Comparison of ENCODE assay signal across 10 mouse cellular contexts in genomic region chr14:7937052-7937630, GRCm38 (mm10). TPM values are rescaled to one million over a fixed set of nuclear protein-coding genes. Genes with fewer than 3 reads are reported as not detected.
A peak's percentile ranks its signal among the peaks of the same experiment; 100 is the strongest.
DNase-seq lines count a peak whose midpoint lies in the region; ATAC-seq and TF ChIP-seq lines count a peak whose summit lies in the region.
"Had no signal": no experiment of that assay in that cellular context is flagged by ENCODE, and none has a peak within 500 bp of the region (broad histone marks: within the 10 kb centered on the region; RNA-seq: fewer than 3 reads in every experiment).

No protein-coding gene starts in this region.

- H3K27me3 ChIP-seq in cerebellum, adult 2 months (ENCODE audit: control insufficient read depth, insufficient read depth, low read length): no peaks in the 10 kb centered on the region
- no peaks in the 10 kb centered on the region for H3K27me3 ChIP-seq in liver, postnatal 0 days (ENCODE audit: insufficient read depth, low read length)
- no peaks in the 10 kb centered on the region for H3K27me3 ChIP-seq in hindbrain, embryonic 16.5 days (replicated peaks; ENCODE audit: control insufficient read depth, insufficient read depth, low read length)
- no peaks in the 10 kb centered on the region for H3K27me3 ChIP-seq in stomach, embryonic 15.5 days (replicated peaks)

- no peak for TF ChIP-seq EP300 in liver, postnatal 0 days (IDR thresholded peaks at IDR 0.05; ENCODE audit: low read depth)

- no peak overlapping the region for H3K4me2 ChIP-seq in liver, postnatal 0 days (ENCODE audit: low read depth, low read length)
- H3K4me2 ChIP-seq in hindbrain, embryonic 16.5 days (ENCODE audit: low read length): no peak overlapping the region; the same call in 1 of the 2 replicates
- H3K4me2 ChIP-seq in stomach, embryonic 15.5 days: no peak overlapping the region

- peak in 1 of 2 experiments; percentile 25 for DNase-seq in cerebellum, adult 2 months
- DNase-seq in cerebellum, adult 8-10 months: no peak
- no peak for DNase-seq in liver, postnatal 0 days
- DNase-seq in liver: no peak
- DNase-seq in testis, postnatal 14 days (ENCODE audit: low spot score): no peak

- H3K36me3 ChIP-seq in liver, postnatal 0 days (replicated peaks; ENCODE audit: insufficient read depth, low read length): peaks cover 19% of the 10 kb centered on the region; the same call in 1 of the 2 replicates
- H3K36me3 ChIP-seq in hindbrain, embryonic 16.5 days (ENCODE audit: control insufficient read depth, insufficient read depth, low read length): peaks cover 25% of the 10 kb centered on the region
- H3K36me3 ChIP-seq in stomach, embryonic 15.5 days: peaks cover 29% of the 10 kb centered on the region

- 0 out of 2 replicates have a peak, but pooled peaks have one; percentile 38 for TF ChIP-seq CTCF in cerebellum, adult 2 months (IDR thresholded peaks at IDR 0.05; ENCODE audit: borderline replicate concordance, insufficient read depth, low read depth, low read length)
- TF ChIP-seq CTCF in liver, postnatal 0 days (IDR thresholded peaks at IDR 0.05; ENCODE audit: low read depth): peak; percentile 54

- no peak overlapping the region for H3K9ac ChIP-seq in liver, postnatal 0 days (replicated peaks)
- H3K9ac ChIP-seq in hindbrain, embryonic 16.5 days (ENCODE audit: low read depth, low read length): peak overlapping the region; percentile 24; the same call in 1 of the 2 replicates
- no peak overlapping the region for H3K9ac ChIP-seq in stomach, embryonic 15.5 days

- H3K4me3 ChIP-seq in cerebellum, adult 2 months (replicated peaks; ENCODE audit: insufficient read depth, low read depth, low read length): no peak overlapping the region
- H3K4me3 ChIP-seq in liver, postnatal 0 days (ENCODE audit: low read depth, low read length): no peak overlapping the region
- no peak overlapping the region for H3K4me3 ChIP-seq in hindbrain, embryonic 16.5 days (ENCODE audit: low read length)
- no peak overlapping the region for H3K4me3 ChIP-seq in stomach, embryonic 15.5 days (replicated peaks)

- 0 out of 2 replicates have a peak, but pooled peaks cover 2% of the 10 kb centered on the region for H3K4me1 ChIP-seq in cerebellum, adult 2 months (ENCODE audit: control insufficient read depth, insufficient read depth, low read length)
- H3K4me1 ChIP-seq in liver, postnatal 0 days (ENCODE audit: insufficient read depth): peaks cover 2% of the 10 kb centered on the region; the same call in 1 of the 2 replicates
- H3K4me1 ChIP-seq in hindbrain, embryonic 16.5 days (ENCODE audit: control insufficient read depth, insufficient read depth, low read depth, low read length): peaks cover 2% of the 10 kb centered on the region; the same call in 1 of the 2 replicates
- H3K4me1 ChIP-seq in stomach, embryonic 15.5 days: no peaks in the 10 kb centered on the region

- H3K9me3 ChIP-seq in liver, postnatal 0 days (ENCODE audit: low read length): no peaks in the 10 kb centered on the region
- H3K9me3 ChIP-seq in hindbrain, embryonic 16.5 days (ENCODE audit: control insufficient read depth, low read length): no peaks in the 10 kb centered on the region
- no peaks in the 10 kb centered on the region for H3K9me3 ChIP-seq in stomach, embryonic 15.5 days

- ATAC-seq in liver, postnatal 0 days: no peak
- ATAC-seq in hindbrain, embryonic 16.5 days: peak; percentile 43
- ATAC-seq in megakaryocyte, adult 5-6 weeks (ENCODE audit: poor library complexity, severe bottlenecking): peak; percentile 35
- peak; percentile 20; the same call in 1 of the 2 replicates for ATAC-seq in stomach, embryonic 15.5 days (ENCODE audit: insufficient read depth, low FRiP score, low read depth)

- no peak overlapping the region for H3K27ac ChIP-seq in cerebellum, adult 2 months (ENCODE audit: insufficient read depth, low read length)
- no peak overlapping the region for H3K27ac ChIP-seq in liver, postnatal 0 days (ENCODE audit: low read depth)
- H3K27ac ChIP-seq in hindbrain, embryonic 16.5 days (ENCODE audit: low read depth, low read length): no peak overlapping the region
- no peak overlapping the region for H3K27ac ChIP-seq in stomach, embryonic 15.5 days

- no peak for TF ChIP-seq POLR2A in cerebellum, adult 2 months (IDR thresholded peaks at IDR 0.05; ENCODE audit: borderline replicate concordance, insufficient read depth, low read length)

- WGBS in cerebellum, adult 2 months: 50% methylated on average over 17 of the region's 17 CpGs
- 39% methylated on average over 17 of the region's 17 CpGs for WGBS in liver, postnatal 0 days (ENCODE audit: insufficient replicate concordance)
- 14% methylated on average over 17 of the region's 17 CpGs for WGBS in hindbrain, embryonic 16.5 days
- 30% methylated on average over 17 of the region's 17 CpGs for WGBS in stomach, embryonic 15.5 days

RNA-seq across cellular contexts. Expression of gene Gm45521, which starts 19.9 kb away (rescaled TPM):
- not detected in 2 replicates for polyA plus RNA-seq in cerebellum, adult 2 months (2012; rRNA removed)
- polyA plus RNA-seq in liver, postnatal 0 days (2015; fragmentation: Nextera tagmentation; extraction: Ambion mirVana): not detected in 2 replicates
- 0.40 TPM in 1 of 2 replicates, not detected in the other for polyA plus RNA-seq in hindbrain, embryonic 16.5 days (2015; fragmentation: Nextera tagmentation; extraction: Ambion mirVana)
- not detected in 2 replicates for total RNA-seq in megakaryocyte, adult 5-6 weeks (2015)
- total RNA-seq in megakaryocyte, adult 5-6 weeks (2017): not detected in 2 replicates
- polyA plus RNA-seq in stomach, embryonic 15.5 days (2015; fragmentation: Nextera tagmentation; extraction: Ambion mirVana): 0.21 TPM in 1 of 2 replicates, not detected in the other
- polyA plus RNA-seq: C2C12; gonadal fat pad, adult 2 months had no signal

RNA-seq across cellular contexts. Expression of gene Dnase1l3, which starts 57.2 kb away (rescaled TPM):
- polyA plus RNA-seq in cerebellum, adult 2 months (2012; rRNA removed): 0.02 TPM in 1 of 2 replicates, not detected in the other
- 12.1 and 13.2 TPM in 2 replicates for polyA plus RNA-seq in liver, postnatal 0 days (2015; fragmentation: Nextera tagmentation; extraction: Ambion mirVana)
- 0.05 and 0.08 TPM in 2 replicates for polyA plus RNA-seq in hindbrain, embryonic 16.5 days (2015; fragmentation: Nextera tagmentation; extraction: Ambion mirVana)
- 0.02 and 0.07 TPM in 2 replicates for total RNA-seq in megakaryocyte, adult 5-6 weeks (2015)
- total RNA-seq in megakaryocyte, adult 5-6 weeks (2017): not detected in 2 replicates
- polyA plus RNA-seq in stomach, embryonic 15.5 days (2015; fragmentation: Nextera tagmentation; extraction: Ambion mirVana): 0.94 and 0.99 TPM in 2 replicates
- polyA plus RNA-seq: C2C12 had no signal
